Mouse (Mus musculus): Measurements from ENCODE around the gene Coa4. TPM values are rescaled to one million over a fixed set of nuclear protein-coding genes. Genes with fewer than 3 reads are reported as not detected.

The Coa4 gene
- 19.7 and 20.8 TPM in 2 replicates for polyA plus RNA-seq (2015; fragmentation: Nextera tagmentation; extraction: Ambion mirVana)

GRCm38 (mm10) chr7:100536804-100537518 lies at the start of gene Coa4:
Gene Coa4, plus strand, starts transcription at chr7:100537071.
- Histone ChIP-seq H3K4me1 (0 out of 2 replicates have a peak, but pooled peaks cover 5% of the 10 kb centered on the region), H3K9me3 (replicated peaks) (no peaks in the 10 kb centered on the region), H3K27ac (replicated peaks) (peak within 1 kb of the TSS; percentile 88), H3K4me2 (replicated peaks) (peak within 1 kb of the TSS; percentile 61), H3K9ac (peak within 1 kb of the TSS; percentile 78), H3K27me3 (no peaks in the 10 kb centered on the region), H3K4me3 (replicated peaks) (peak within 1 kb of the TSS; percentile 77), H3K36me3 (peaks cover 14% of the 10 kb centered on the region)
- WGBS, result under 1% methylated on average over 33 of the region's 33 CpGs
- peak; percentile 98 for ATAC-seq (ENCODE audit: insufficient number of reproducible peaks, low FRiP score, low TSS enrichment, low read depth)

GRCm38 (mm10) chr7:100487301-100487700 lies 49.6 kb upstream of the Coa4 start:
- no peak overlapping the region for H3K4me3 ChIP-seq (replicated peaks)
- no peaks in the 10 kb centered on the region for H3K36me3 ChIP-seq
- no peak overlapping the region for H3K4me2 ChIP-seq (replicated peaks)
- no peak for ATAC-seq (ENCODE audit: insufficient number of reproducible peaks, low FRiP score, low TSS enrichment, low read depth)
- no peak overlapping the region for H3K27ac ChIP-seq (replicated peaks)
- H3K27me3 ChIP-seq, result no peaks in the 10 kb centered on the region
- H3K4me1 ChIP-seq, result peaks cover under 1% of the 10 kb centered on the region; the same call in 1 of the 2 replicates
- H3K9ac ChIP-seq, result no peak overlapping the region
- no peaks in the 10 kb centered on the region for H3K9me3 ChIP-seq (replicated peaks)
- 61% methylated on average over 2 of the region's 2 CpGs for WGBS

- H3K9me3 ChIP-seq (replicated peaks), result no peaks in the 10 kb centered on the region
- H3K4me2 ChIP-seq (replicated peaks), result no peak overlapping the region
- no peak overlapping the region for H3K4me3 ChIP-seq (replicated peaks)
- peaks cover 13% of the 10 kb centered on the region for H3K4me1 ChIP-seq
- no peak overlapping the region for H3K9ac ChIP-seq
- 28% methylated on average over 10 of the region's 10 CpGs for WGBS
- no peak for ATAC-seq (ENCODE audit: insufficient number of reproducible peaks, low FRiP score, low TSS enrichment, low read depth)
- H3K27ac ChIP-seq (replicated peaks), result no peak overlapping the region
- H3K36me3 ChIP-seq, result no peaks in the 10 kb centered on the region
- H3K27me3 ChIP-seq, result 0 out of 2 replicates have a peak, but pooled peaks cover 2% of the 10 kb centered on the region
Observed at GRCm38 (mm10) chr7:100488474-100489048, 48.3 kb upstream of the Coa4 start.

- peaks cover 8% of the 10 kb centered on the region; the same call in 1 of the 2 replicates for H3K36me3 ChIP-seq
- peaks cover 46% of the 10 kb centered on the region for H3K4me1 ChIP-seq
- peak overlapping the region; percentile 13; the same call in 1 of the 2 replicates for H3K9ac ChIP-seq
- H3K9me3 ChIP-seq (replicated peaks), result no peaks in the 10 kb centered on the region
- H3K27ac ChIP-seq (replicated peaks), result peak overlapping the region; percentile 56
- 0 out of 2 replicates have a peak, but pooled peaks cover 2% of the 10 kb centered on the region for H3K27me3 ChIP-seq
- peak; percentile 61 for ATAC-seq (ENCODE audit: insufficient number of reproducible peaks, low FRiP score, low TSS enrichment, low read depth)
- 3% methylated on average over 35 of the region's 36 CpGs for WGBS
- H3K4me3 ChIP-seq (replicated peaks), result peak overlapping the region; percentile 52
- H3K4me2 ChIP-seq (replicated peaks), result peak overlapping the region; percentile 93
Observed at GRCm38 (mm10) chr7:100492391-100493116, 44.3 kb upstream of the Coa4 start.

GRCm38 (mm10) chr7:100493117-100493483 lies 43.8 kb upstream of the Coa4 start, which contains the start of gene Ucp2:
Gene Ucp2, plus strand, starts transcription at chr7:100493337.
- Histone ChIP-seq H3K27me3 (0 out of 2 replicates have a peak, but pooled peaks cover 2% of the 10 kb centered on the region), H3K4me3 (replicated peaks) (peak within 1 kb of the TSS; percentile 52), H3K4me1 (peaks cover 46% of the 10 kb centered on the region), H3K9me3 (replicated peaks) (no peaks in the 10 kb centered on the region), H3K36me3 (peaks cover 14% of the 10 kb centered on the region; the same call in 1 of the 2 replicates), H3K9ac (peak within 1 kb of the TSS; percentile 13; the same call in 1 of the 2 replicates), H3K4me2 (replicated peaks) (peak within 1 kb of the TSS; percentile 93), H3K27ac (replicated peaks) (peak within 1 kb of the TSS; percentile 56)
- ATAC-seq (ENCODE audit: insufficient number of reproducible peaks, low FRiP score, low TSS enrichment, low read depth), result peak; percentile 70
- under 1% methylated on average over 22 of the region's 27 CpGs for WGBS

- Histone ChIP-seq H3K4me1 (peaks cover 46% of the 10 kb centered on the region), H3K36me3 (peaks cover 19% of the 10 kb centered on the region; the same call in 1 of the 2 replicates), H3K27ac (replicated peaks) (peak overlapping the region; percentile 56), H3K9ac (0 out of 2 replicates have a peak overlapping the region, but pooled peaks have one; percentile 1), H3K9me3 (replicated peaks) (no peaks in the 10 kb centered on the region), H3K27me3 (0 out of 2 replicates have a peak, but pooled peaks cover 2% of the 10 kb centered on the region), H3K4me3 (replicated peaks) (peak overlapping the region; percentile 52), H3K4me2 (replicated peaks) (peak overlapping the region; percentile 93)
- 32% methylated on average over 19 of the region's 19 CpGs for WGBS
- no peak for ATAC-seq (ENCODE audit: insufficient number of reproducible peaks, low FRiP score, low TSS enrichment, low read depth)
Observed at GRCm38 (mm10) chr7:100493484-100494414, 43.1 kb upstream of the Coa4 start.

GRCm38 (mm10) chr7:100494415-100494831 lies 42.4 kb upstream of the Coa4 start:
- Histone ChIP-seq H3K9me3 (replicated peaks) (no peaks in the 10 kb centered on the region), H3K27ac (replicated peaks) (peak overlapping the region; percentile 56; the same call in 1 of the 2 replicates), H3K4me2 (replicated peaks) (peak overlapping the region; percentile 93), H3K36me3 (peaks cover 22% of the 10 kb centered on the region; the same call in 1 of the 2 replicates), H3K4me1 (peaks cover 46% of the 10 kb centered on the region), H3K9ac (0 out of 2 replicates have a peak overlapping the region, but pooled peaks have one; percentile 1), H3K4me3 (replicated peaks) (peak overlapping the region; percentile 52), H3K27me3 (0 out of 2 replicates have a peak, but pooled peaks cover 2% of the 10 kb centered on the region)
- ATAC-seq (ENCODE audit: insufficient number of reproducible peaks, low FRiP score, low TSS enrichment, low read depth), result no peak
- WGBS, result 81% methylated on average over 7 of the region's 7 CpGs

- no peak for ATAC-seq (ENCODE audit: insufficient number of reproducible peaks, low FRiP score, low TSS enrichment, low read depth)
- WGBS, result 15% methylated on average over 8 of the region's 8 CpGs
- Histone ChIP-seq H3K9ac (peak overlapping the region; percentile 10; the same call in 1 of the 2 replicates), H3K4me3 (replicated peaks) (peak overlapping the region; percentile 52), H3K9me3 (replicated peaks) (no peaks in the 10 kb centered on the region), H3K4me1 (peaks cover 46% of the 10 kb centered on the region), H3K4me2 (replicated peaks) (peak overlapping the region; percentile 93), H3K27me3 (0 out of 2 replicates have a peak, but pooled peaks cover 2% of the 10 kb centered on the region), H3K27ac (replicated peaks) (peak overlapping the region; percentile 56), H3K36me3 (peaks cover 28% of the 10 kb centered on the region; the same call in 1 of the 2 replicates)
Observed at GRCm38 (mm10) chr7:100495042-100495441, 41.8 kb upstream of the Coa4 start.

GRCm38 (mm10) chr7:100495581-100496251 lies 41.2 kb upstream of the Coa4 start:
- Histone ChIP-seq H3K4me2 (replicated peaks) (peak overlapping the region; percentile 93), H3K27ac (replicated peaks) (peak overlapping the region; percentile 56), H3K4me1 (peaks cover 46% of the 10 kb centered on the region), H3K4me3 (replicated peaks) (peak overlapping the region; percentile 52), H3K9ac (peak overlapping the region; percentile 10; the same call in 1 of the 2 replicates), H3K27me3 (0 out of 2 replicates have a peak, but pooled peaks cover 2% of the 10 kb centered on the region), H3K9me3 (replicated peaks) (no peaks in the 10 kb centered on the region), H3K36me3 (peaks cover 28% of the 10 kb centered on the region; the same call in 1 of the 2 replicates)
- ATAC-seq (ENCODE audit: insufficient number of reproducible peaks, low FRiP score, low TSS enrichment, low read depth), result no peak; the same call in 1 of the 2 replicates
- WGBS, result 29% methylated on average over 11 of the region's 11 CpGs

Data from embryonic facial prominence, embryonic 15.5 days (tissue).